Mouse (Mus musculus): Measurements from ENCODE around the gene Armc3. TPM values are rescaled to one million over a fixed set of nuclear protein-coding genes. Genes with fewer than 3 reads are reported as not detected.

Gene Armc3
- polyA plus RNA-seq, 1 experiment from 2014 or later = 0.16 TPM

DNA sequence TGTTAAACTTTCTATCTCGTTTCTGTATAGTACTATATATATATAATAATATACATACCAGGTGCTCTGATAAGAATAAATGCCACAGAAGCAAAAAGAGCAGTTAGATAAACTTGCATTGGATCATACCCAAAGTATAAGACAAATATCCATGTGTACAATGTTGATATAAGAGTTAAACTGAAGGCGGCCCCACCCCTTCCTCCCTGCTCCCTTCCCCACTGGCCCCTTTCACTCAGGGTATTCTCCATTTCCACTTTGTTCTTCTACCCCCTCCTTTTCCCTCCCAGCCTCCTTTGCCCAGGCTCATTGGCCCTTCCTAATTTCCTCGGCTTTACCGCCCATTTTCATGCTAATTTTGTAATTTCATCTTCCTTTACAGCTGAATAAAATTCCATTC lies 36.5 kb downstream of the Armc3 start:
- no peak overlapping the region for H3K4me3 ChIP-seq (replicated peaks)
- no peak overlapping the region for H3K9ac ChIP-seq
- H3K9me3 ChIP-seq = no peaks in the 10 kb centered on the region
- H3K4me1 ChIP-seq (replicated peaks) = no peaks in the 10 kb centered on the region
- H3K27me3 ChIP-seq (replicated peaks) = no peaks in the 10 kb centered on the region
- 80% methylated on average over 4 of the region's 4 CpGs for WGBS
- no peak overlapping the region for H3K27ac ChIP-seq
- no peak overlapping the region for H3K4me2 ChIP-seq (replicated peaks)
- H3K36me3 ChIP-seq = no peaks in the 10 kb centered on the region
- no peak for ATAC-seq

DNA sequence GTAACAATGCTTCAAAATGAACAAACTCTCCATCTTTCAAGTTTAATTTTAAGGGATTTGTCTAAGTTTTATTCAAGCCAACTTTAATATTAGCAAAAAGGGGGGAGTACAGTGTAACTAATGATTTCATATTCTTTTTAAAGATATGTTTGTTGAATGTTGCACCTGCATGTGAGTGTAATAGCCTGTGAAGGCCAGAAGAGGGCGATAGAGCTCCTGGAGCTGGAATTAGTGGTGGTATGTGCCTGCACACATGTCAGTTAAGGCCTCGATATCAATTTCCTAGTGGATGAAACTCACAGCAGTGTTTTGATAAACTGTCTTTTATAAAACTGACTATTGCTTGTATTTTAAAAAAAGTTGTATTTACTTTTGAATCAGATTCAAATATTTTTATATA lies 39.7 kb downstream of the Armc3 start:
- H3K36me3 ChIP-seq = no peaks in the 10 kb centered on the region
- H3K4me1 ChIP-seq (replicated peaks) = no peaks in the 10 kb centered on the region
- H3K9ac ChIP-seq = no peak overlapping the region
- ATAC-seq = no peak
- H3K4me2 ChIP-seq (replicated peaks) = no peak overlapping the region
- H3K27me3 ChIP-seq (replicated peaks) = no peaks in the 10 kb centered on the region
- no peaks in the 10 kb centered on the region for H3K9me3 ChIP-seq
- 73% methylated on average over 2 of the region's 2 CpGs for WGBS
- H3K4me3 ChIP-seq (replicated peaks) = no peak overlapping the region
- no peak overlapping the region for H3K27ac ChIP-seq

GRCm38 (mm10) chr2:19249611-19250010 lies 50.5 kb downstream of the Armc3 start:
- no peak for ATAC-seq
- H3K4me1 ChIP-seq (replicated peaks) = no peaks in the 10 kb centered on the region
- WGBS = 84% methylated on average over 11 of the region's 11 CpGs

DNA sequence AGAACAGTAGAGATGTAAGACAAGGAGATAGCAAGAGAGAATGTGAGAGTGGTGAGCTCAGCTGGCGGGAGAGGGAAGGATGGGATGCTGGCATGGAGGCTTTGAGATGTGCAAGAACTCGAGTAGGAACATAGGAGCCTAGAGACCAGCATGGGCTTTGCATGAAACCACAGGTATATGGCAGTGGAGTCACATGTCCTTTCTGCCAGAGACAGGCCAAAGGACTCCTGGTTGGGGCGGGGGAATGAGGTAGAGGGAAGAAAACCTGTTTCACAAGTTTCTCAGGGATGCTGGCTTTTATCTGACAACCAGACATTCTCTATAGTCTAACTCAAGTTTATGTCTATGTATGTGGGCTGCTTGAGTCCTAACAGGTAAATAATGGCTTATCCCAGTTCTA lies 55.9 kb downstream of the Armc3 start:
- Histone ChIP-seq H3K27ac (no peak overlapping the region), H3K36me3 (no peaks in the 10 kb centered on the region), H3K9me3 (no peaks in the 10 kb centered on the region), H3K9ac (no peak overlapping the region), H3K27me3 (replicated peaks) (no peaks in the 10 kb centered on the region), H3K4me3 (replicated peaks) (no peak overlapping the region), H3K4me2 (replicated peaks) (no peak overlapping the region), H3K4me1 (replicated peaks) (no peaks in the 10 kb centered on the region)
- peak; percentile 86 for ATAC-seq
- WGBS = 81% methylated on average over 3 of the region's 3 CpGs

More at GRCm38 (mm10) chr2:19249611-19250010, 50.5 kb downstream of the Armc3 start:
- Histone ChIP-seq H3K9me3 (no peaks in the 10 kb centered on the region), H3K4me2 (replicated peaks) (no peak overlapping the region), H3K27me3 (replicated peaks) (no peaks in the 10 kb centered on the region), H3K27ac (no peak overlapping the region), H3K4me3 (replicated peaks) (no peak overlapping the region), H3K36me3 (no peaks in the 10 kb centered on the region), H3K9ac (no peak overlapping the region)

DNA sequence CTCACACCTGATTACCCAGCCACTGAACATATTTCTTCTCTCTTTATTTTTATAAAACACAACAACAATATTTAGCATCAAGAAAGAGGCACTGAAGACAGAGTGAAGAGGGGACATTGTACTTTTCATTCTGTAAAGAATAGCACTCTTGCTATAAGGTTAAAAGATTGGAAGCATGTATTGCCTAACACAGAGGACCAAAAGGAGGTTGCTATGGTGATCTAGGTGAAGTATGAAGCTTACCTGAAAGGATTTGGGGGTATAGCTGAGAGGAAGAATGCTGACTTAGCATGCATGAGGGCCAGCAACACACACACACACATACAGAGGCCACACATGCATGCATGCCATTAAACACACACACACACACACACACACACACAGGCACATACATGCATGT lies 58.2 kb downstream of the Armc3 start:
- Histone ChIP-seq H3K27ac (no peak overlapping the region), H3K9me3 (no peaks in the 10 kb centered on the region), H3K36me3 (no peaks in the 10 kb centered on the region), H3K4me1 (replicated peaks) (no peaks in the 10 kb centered on the region), H3K9ac (no peak overlapping the region), H3K4me2 (replicated peaks) (no peak overlapping the region), H3K4me3 (replicated peaks) (no peak overlapping the region), H3K27me3 (replicated peaks) (no peaks in the 10 kb centered on the region)
- no peak for ATAC-seq

DNA sequence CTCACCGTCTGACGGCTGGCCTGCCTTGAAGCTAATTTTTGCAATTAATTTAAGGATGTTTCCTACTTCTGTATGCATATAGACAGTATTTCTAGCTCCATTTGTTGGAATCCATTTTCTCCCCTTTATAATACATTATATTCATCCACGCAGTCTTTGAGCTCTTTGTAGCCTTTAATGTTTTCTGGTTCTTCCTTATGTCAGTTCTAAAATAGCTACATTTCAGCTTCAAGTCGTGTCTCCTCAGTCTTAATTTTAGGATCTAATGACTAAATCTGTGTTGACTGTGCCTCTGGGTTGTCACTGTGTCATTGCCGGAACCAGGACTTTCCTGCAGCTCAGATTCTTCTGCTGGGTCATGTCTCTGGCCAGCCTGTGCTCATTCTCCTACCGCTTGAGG lies 61.3 kb downstream of the Armc3 start:
- H3K4me1 ChIP-seq (replicated peaks) = no peaks in the 10 kb centered on the region
- no peak overlapping the region for H3K9ac ChIP-seq
- H3K27me3 ChIP-seq (replicated peaks) = no peaks in the 10 kb centered on the region
- ATAC-seq = no peak
- no peak overlapping the region for H3K4me2 ChIP-seq (replicated peaks)
- 82% methylated on average over 6 of the region's 6 CpGs for WGBS
- H3K9me3 ChIP-seq = no peaks in the 10 kb centered on the region
- H3K4me3 ChIP-seq (replicated peaks) = no peak overlapping the region
- H3K36me3 ChIP-seq = no peaks in the 10 kb centered on the region
- H3K27ac ChIP-seq = no peak overlapping the region

DNA sequence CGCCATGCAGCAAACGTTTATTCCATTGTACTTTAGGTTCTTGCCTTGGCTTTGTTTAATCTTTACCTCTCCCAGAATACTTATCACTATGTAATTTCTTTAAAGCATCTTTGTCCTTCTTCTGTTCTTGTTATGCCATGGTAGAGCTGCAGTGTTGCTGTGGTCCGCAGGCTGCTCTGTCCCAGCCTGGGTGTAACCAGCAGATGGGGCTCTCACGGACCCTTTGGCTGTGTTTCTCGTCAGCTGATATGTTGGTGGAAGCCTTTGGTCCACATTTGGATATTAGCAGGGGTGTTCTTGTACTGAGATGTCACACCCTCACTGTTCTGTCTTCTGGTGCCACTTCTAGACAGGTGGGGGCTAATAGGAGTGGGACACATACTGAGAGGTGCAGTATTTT lies 64.3 kb downstream of the Armc3 start:
- Histone ChIP-seq H3K9me3 (no peaks in the 10 kb centered on the region), H3K36me3 (no peaks in the 10 kb centered on the region), H3K27ac (no peak overlapping the region), H3K4me3 (replicated peaks) (no peak overlapping the region), H3K27me3 (replicated peaks) (no peaks in the 10 kb centered on the region), H3K4me2 (replicated peaks) (no peak overlapping the region), H3K4me1 (replicated peaks) (no peaks in the 10 kb centered on the region), H3K9ac (no peak overlapping the region)
- ATAC-seq = no peak
- WGBS = 62% methylated on average over 5 of the region's 5 CpGs

DNA sequence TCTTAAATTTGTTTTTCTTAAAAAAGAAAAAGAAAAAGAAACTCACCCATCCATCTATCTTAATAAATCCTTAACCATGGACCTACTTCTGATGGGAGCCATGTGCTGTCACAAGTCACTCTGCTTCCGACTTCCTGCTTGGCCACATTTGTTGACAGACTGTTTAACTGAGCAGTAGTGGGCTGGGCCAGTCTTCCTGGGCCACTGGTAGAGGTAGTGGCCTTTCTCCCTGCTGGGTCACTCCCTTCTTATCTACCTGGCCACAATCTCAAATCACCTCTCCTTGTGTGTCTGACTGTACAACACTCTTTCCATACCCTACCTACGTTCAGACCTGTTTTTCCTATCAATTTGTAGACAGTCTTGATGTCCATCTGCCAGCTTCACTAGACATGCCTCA lies 66.7 kb downstream of the Armc3 start:
- no peak overlapping the region for H3K4me2 ChIP-seq (replicated peaks)
- no peaks in the 10 kb centered on the region for H3K36me3 ChIP-seq
- ATAC-seq = no peak
- H3K27ac ChIP-seq = no peak overlapping the region
- no peaks in the 10 kb centered on the region for H3K9me3 ChIP-seq
- no peak overlapping the region for H3K4me3 ChIP-seq (replicated peaks)
- WGBS = 68% methylated on average over 2 of the region's 2 CpGs
- H3K27me3 ChIP-seq (replicated peaks) = no peaks in the 10 kb centered on the region
- H3K4me1 ChIP-seq (replicated peaks) = no peaks in the 10 kb centered on the region
- H3K9ac ChIP-seq = no peak overlapping the region

DNA sequence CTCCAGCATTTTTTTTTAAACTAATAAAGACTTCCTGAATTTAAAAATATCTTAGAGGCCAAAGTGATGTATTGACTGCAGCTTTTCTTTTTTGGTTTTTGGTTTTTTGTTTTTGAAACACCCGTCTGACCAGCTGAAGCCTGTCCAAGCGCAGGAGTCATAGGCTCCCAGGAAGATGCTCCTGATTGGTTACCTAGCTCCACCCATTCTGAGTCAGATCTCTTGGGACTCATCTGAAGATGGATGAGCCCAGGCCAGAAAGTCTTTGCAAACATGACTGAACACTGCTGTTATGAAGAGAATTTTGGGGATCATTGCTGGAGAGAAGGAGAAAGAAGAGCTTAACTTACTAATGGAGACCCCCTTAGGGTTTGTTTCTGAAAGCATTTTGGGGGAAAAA lies 68.3 kb downstream of the Armc3 start:
- no peak overlapping the region for H3K9ac ChIP-seq
- H3K27ac ChIP-seq = no peak overlapping the region
- WGBS = 65% methylated on average over 2 of the region's 2 CpGs
- ATAC-seq = no peak
- no peaks in the 10 kb centered on the region for H3K27me3 ChIP-seq (replicated peaks)
- H3K4me1 ChIP-seq (replicated peaks) = no peaks in the 10 kb centered on the region
- H3K4me3 ChIP-seq (replicated peaks) = no peak overlapping the region
- H3K9me3 ChIP-seq = no peaks in the 10 kb centered on the region
- no peak overlapping the region for H3K4me2 ChIP-seq (replicated peaks)
- no peaks in the 10 kb centered on the region for H3K36me3 ChIP-seq

- H3K9ac ChIP-seq = no peak overlapping the region
- H3K4me3 ChIP-seq (replicated peaks) = no peak overlapping the region
- H3K36me3 ChIP-seq = no peaks in the 10 kb centered on the region
- H3K9me3 ChIP-seq = no peaks in the 10 kb centered on the region
- no peak for ATAC-seq
- H3K4me1 ChIP-seq (replicated peaks) = no peaks in the 10 kb centered on the region
- H3K27me3 ChIP-seq (replicated peaks) = no peaks in the 10 kb centered on the region
- no peak overlapping the region for H3K27ac ChIP-seq
- no peak overlapping the region for H3K4me2 ChIP-seq (replicated peaks)
- 60% methylated on average over 5 of the region's 5 CpGs for WGBS
Measured at GRCm38 (mm10) chr2:19269955-19270354, 70.9 kb downstream of the Armc3 start.

DNA sequence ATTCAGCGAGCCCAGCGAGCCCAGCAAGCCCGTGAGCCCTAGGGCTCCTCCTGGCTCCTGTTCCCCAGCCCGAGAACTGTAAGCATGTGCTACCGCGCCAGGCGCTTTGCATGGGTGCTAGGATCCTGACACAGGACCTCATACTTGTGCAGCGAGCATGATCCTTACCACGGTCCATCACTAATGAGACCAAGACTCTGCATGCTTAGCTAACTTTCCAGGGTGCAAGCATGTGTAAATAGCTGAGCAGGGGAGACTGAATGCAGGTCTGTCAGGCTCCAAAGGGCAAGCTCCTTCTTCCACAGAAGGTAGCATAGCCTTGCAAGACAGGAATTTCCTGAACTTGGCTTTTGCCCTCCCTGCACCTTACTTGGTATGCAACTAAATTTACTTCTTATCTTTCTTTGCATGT lies 71.6 kb downstream of the Armc3 start:
- ATAC-seq = peak; percentile 83
- H3K4me1 ChIP-seq (replicated peaks) = no peaks in the 10 kb centered on the region
- WGBS = 56% methylated on average over 9 of the region's 9 CpGs
- peak overlapping the region; percentile 30; the same call in 1 of the 2 replicates for H3K4me2 ChIP-seq (replicated peaks)
- H3K36me3 ChIP-seq = no peaks in the 10 kb centered on the region
- H3K27me3 ChIP-seq (replicated peaks) = no peaks in the 10 kb centered on the region
- H3K9me3 ChIP-seq = no peaks in the 10 kb centered on the region
- no peak overlapping the region for H3K27ac ChIP-seq
- H3K4me3 ChIP-seq (replicated peaks) = no peak overlapping the region
- no peak overlapping the region for H3K9ac ChIP-seq

DNA sequence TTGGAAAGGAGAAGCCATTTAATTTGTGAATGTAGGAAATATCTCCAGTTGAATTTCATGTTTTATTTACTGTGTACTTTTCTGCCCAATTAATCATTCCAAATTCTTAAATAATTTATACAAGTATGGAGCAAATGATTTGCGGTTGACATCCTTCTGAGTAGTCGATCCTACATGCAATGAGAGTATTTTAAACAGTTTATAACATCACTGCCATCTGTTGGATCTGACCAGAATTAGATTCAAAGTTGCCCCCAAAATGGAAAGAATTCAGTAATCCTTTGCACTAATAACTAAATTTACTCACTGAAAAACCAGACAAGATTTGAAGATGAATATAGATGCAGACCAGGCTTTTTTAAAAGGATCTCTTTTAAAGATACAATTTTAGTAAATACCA lies 75.5 kb downstream of the Armc3 start:
- Histone ChIP-seq H3K9me3 (no peaks in the 10 kb centered on the region), H3K27me3 (replicated peaks) (no peaks in the 10 kb centered on the region), H3K4me1 (replicated peaks) (no peaks in the 10 kb centered on the region), H3K4me3 (replicated peaks) (no peak overlapping the region), H3K27ac (no peak overlapping the region), H3K36me3 (no peaks in the 10 kb centered on the region), H3K4me2 (replicated peaks) (no peak overlapping the region), H3K9ac (no peak overlapping the region)
- ATAC-seq = no peak
- WGBS = 60% methylated on average over 2 of the region's 2 CpGs

DNA sequence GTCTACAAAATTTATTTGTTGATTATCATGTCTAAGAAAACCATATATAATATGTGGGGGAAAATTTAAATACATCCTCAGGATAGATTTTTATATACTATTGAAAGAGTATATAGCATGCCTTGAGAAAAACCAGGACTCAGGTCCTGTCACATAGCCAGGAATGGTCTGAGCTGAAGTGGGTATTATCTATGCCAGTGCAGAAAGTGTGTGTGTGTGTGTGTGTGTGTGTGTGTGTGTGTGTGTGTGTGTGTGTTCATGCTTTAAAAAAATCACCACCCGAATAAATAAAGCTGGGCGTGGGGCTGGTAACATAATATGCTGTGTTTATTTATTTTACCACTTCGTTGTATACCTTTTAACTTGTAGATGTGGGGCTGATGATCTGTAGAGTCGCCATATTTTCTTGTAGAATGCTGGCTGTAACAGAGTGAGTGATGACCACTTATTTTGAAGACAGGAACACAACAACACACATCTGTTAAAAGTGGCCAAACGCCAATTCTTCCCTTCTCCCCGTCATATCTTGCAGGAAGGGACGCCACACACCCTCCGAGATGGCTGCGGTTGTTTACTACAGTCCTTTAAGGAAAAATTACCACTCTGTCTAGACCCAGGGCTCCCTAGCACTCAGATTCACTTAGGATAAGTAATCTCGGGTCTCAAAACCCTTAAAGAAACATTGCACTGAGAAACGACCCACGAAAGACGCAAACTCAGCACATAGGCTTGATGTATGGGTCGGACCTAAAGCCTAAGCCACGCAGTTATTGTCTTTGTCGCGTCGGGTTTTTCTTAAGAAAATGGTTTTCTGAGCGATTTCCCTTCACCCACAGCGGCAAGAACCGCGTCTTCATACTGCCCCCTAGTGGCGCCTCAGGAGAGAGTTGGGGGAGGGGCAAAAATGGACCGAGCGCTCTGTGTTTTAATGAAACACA lies 76.8 kb downstream of the Armc3 start:
- no peaks in the 10 kb centered on the region for H3K4me1 ChIP-seq (replicated peaks)
- H3K9ac ChIP-seq = peak overlapping the region; percentile 44
- peak overlapping the region; percentile 71 for H3K27ac ChIP-seq
- H3K36me3 ChIP-seq = no peaks in the 10 kb centered on the region
- H3K4me3 ChIP-seq (replicated peaks) = peak overlapping the region; percentile 39
- ATAC-seq = peak; percentile 82
- H3K4me2 ChIP-seq (replicated peaks) = peak overlapping the region; percentile 79
- no peaks in the 10 kb centered on the region for H3K9me3 ChIP-seq
- no peaks in the 10 kb centered on the region for H3K27me3 ChIP-seq (replicated peaks)
- 7% methylated on average over 25 of the region's 25 CpGs for WGBS
